9 mouse cellular contexts compared by ENCODE assay signal in the genomic region with DNA sequence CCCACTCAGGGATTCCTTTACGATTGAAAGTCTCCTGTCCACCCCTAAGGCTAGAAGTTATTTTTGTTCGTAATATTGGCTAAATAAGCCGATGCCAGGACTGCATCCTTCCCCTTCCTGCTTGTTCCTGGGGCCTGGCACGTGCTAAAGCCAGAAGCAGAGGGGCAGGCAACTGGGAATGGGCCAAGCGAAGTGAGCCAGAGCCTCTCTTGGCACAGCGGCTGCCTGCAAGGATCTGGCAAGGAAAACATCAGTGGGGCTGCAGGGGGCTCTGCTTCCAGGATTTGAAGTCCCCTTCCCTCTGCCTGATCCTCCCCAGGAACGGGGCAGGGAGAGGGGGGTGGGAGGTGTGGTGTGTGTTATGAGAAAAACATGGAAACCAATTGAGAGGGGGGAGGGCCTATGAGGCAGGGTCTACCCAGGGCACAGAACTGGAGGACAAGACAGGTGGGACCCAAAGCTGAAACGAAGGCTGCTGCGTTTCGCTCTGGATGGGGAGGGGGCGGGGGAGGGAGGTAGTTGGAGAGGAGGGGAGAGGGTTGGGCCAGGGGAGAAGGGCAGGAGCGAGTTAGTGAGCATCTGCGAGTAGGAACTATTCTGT. TPM values are rescaled to one million over a fixed set of nuclear protein-coding genes. Genes with fewer than 3 reads are reported as not detected.
DNase-seq lines count a peak whose midpoint lies in the region; ATAC-seq lines count a peak whose summit lies in the region.
"Had no signal": no experiment of that assay in that cellular context is flagged by ENCODE, and none has a peak within 500 bp of the region (broad histone marks: within the 10 kb centered on the region; RNA-seq: fewer than 3 reads in every experiment).

No protein-coding gene starts in this region.

- H3K9me3 ChIP-seq in hindbrain, embryonic 16.5 days (ENCODE audit: control insufficient read depth, low read length): no peaks in the 10 kb centered on the region
- no peaks in the 10 kb centered on the region for H3K9me3 ChIP-seq in liver, embryonic 12.5 days (replicated peaks)
- H3K9me3 ChIP-seq: megakaryocyte, embryonic 14.5 days had no signal

- intact Hi-C loops in left cerebral cortex, postnatal 10 days (cut with DNase I): no loop called here

- peak overlapping the region; percentile 35 for H3K4me2 ChIP-seq in hindbrain, embryonic 16.5 days (ENCODE audit: low read length)
- no peak overlapping the region for H3K4me2 ChIP-seq in liver, embryonic 12.5 days

- peak; percentile 89 to 94 for DNase-seq in cerebellum, postnatal 10 days
- no peak for DNase-seq in cerebellum, adult 18-20 months
- peak; percentile 19 to 48 for DNase-seq in left cerebral cortex, postnatal 10 days (ENCODE audit: extremely low spot score in 1 of 2, low spot score in 2 of 2)
- DNase-seq in left cerebral cortex, adult 11 months (ENCODE audit: low spot score): no peak
- peak; percentile 36 for DNase-seq in brain, adult 2 months (ENCODE audit: low read depth, low spot score)
- DNase-seq in kidney, postnatal 4 days: no peak

- ATAC-seq in hindbrain, embryonic 16.5 days: peak; percentile 75
- ATAC-seq in liver, embryonic 12.5 days: no peak

- no peaks in the 10 kb centered on the region for H3K36me3 ChIP-seq in hindbrain, embryonic 16.5 days (ENCODE audit: control insufficient read depth, insufficient read depth, low read length)
- no peaks in the 10 kb centered on the region for H3K36me3 ChIP-seq in liver, embryonic 12.5 days

- 0 out of 2 replicates have a peak, but pooled peaks cover 2% of the 10 kb centered on the region for H3K27me3 ChIP-seq in hindbrain, embryonic 16.5 days (replicated peaks; ENCODE audit: control insufficient read depth, insufficient read depth, low read length)
- H3K27me3 ChIP-seq in liver, embryonic 12.5 days (replicated peaks): peaks cover 21% of the 10 kb centered on the region

- peaks cover 14% of the 10 kb centered on the region for H3K4me1 ChIP-seq in hindbrain, embryonic 16.5 days (ENCODE audit: control insufficient read depth, insufficient read depth, low read depth, low read length)
- H3K4me1 ChIP-seq in liver, embryonic 12.5 days: peaks cover 7% of the 10 kb centered on the region; the same call in 1 of the 2 replicates

- 29% methylated on average over 13 of the region's 13 CpGs for WGBS in hindbrain, embryonic 16.5 days
- 41% methylated on average over 13 of the region's 13 CpGs for WGBS in liver, embryonic 12.5 days (ENCODE audit: insufficient replicate concordance)

- no peak overlapping the region for H3K4me3 ChIP-seq in hindbrain, embryonic 16.5 days (ENCODE audit: low read length)
- H3K4me3 ChIP-seq in liver, embryonic 12.5 days: no peak overlapping the region
- H3K4me3 ChIP-seq: megakaryocyte, embryonic 14.5 days had no signal

- peak overlapping the region; percentile 44; the same call in 1 of the 2 replicates for H3K27ac ChIP-seq in hindbrain, embryonic 16.5 days (ENCODE audit: low read depth, low read length)
- H3K27ac ChIP-seq in liver, embryonic 12.5 days: no peak overlapping the region

- H3K9ac ChIP-seq in hindbrain, embryonic 16.5 days (ENCODE audit: low read depth, low read length): peak overlapping the region; percentile 33
- no peak overlapping the region for H3K9ac ChIP-seq in liver, embryonic 12.5 days

RNA-seq across cellular contexts. Expression of a gene that starts 40.6 kb away (rescaled TPM):
- under 1 TPM; 0.69 to 0.99 TPM for total RNA-seq in left cerebral cortex, postnatal 10 days (2021)
- polyA plus RNA-seq in hindbrain, embryonic 16.5 days (2015; fragmentation: Nextera tagmentation; extraction: Ambion mirVana): 1.4 and 2.7 TPM in 2 replicates
- 3.6 and 3.9 TPM in 2 replicates for polyA plus RNA-seq in liver, embryonic 12.5 days (2016; fragmentation: Nextera tagmentation; extraction: Ambion mirVana)

Comparison
In these comparisons a context has a peak if more than half of its experiments do, and no peak if none do; other contexts are left out.
1. DNase-seq: peak in cerebellum, postnatal 10 days (2 of 2), left cerebral cortex, postnatal 10 days (2 of 2) and brain, adult 2 months (single experiment); none in cerebellum, adult 18-20 months (0 of 2), left cerebral cortex, adult 11 months (single experiment) and kidney, postnatal 4 days (0 of 2).